Mouse (Mus musculus): ENCODE results near the gene Dnah17. TPM values are rescaled to one million over a fixed set of nuclear protein-coding genes. Genes with fewer than 3 reads are reported as not detected.

Dnah17 gene
- total RNA-seq, 2 experiments from 2014 or later, result 0.12 TPM; not detected in 1

DNA sequence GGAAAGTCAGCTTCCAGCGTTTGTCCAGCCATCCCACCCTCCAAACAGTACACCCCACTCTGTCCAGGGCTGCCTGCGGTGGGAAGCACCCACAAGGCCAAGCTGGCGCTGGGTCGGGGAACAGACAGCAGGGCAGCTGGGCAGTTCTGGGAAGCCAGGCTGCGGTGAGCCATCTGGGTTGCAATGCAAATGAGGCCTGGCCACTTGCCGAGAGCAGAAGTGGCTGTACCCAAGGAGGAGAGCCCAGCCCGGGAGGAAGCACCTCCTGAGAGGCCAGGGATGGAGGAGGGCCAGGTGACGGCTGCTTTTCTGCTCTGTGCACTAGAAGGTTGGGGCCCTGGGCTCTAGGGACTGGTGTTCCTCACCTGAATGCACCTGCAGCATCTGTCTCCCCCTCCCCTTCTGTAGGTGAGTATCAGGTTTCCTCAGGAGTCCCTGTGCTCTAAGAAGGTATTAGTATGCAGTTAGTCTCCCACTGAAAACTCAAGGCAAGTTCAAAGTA, 154.3 kb downstream of the Dnah17 start:
- ATAC-seq (replicated peaks; ENCODE audit: poor library complexity), result peak; percentile 58

DNA sequence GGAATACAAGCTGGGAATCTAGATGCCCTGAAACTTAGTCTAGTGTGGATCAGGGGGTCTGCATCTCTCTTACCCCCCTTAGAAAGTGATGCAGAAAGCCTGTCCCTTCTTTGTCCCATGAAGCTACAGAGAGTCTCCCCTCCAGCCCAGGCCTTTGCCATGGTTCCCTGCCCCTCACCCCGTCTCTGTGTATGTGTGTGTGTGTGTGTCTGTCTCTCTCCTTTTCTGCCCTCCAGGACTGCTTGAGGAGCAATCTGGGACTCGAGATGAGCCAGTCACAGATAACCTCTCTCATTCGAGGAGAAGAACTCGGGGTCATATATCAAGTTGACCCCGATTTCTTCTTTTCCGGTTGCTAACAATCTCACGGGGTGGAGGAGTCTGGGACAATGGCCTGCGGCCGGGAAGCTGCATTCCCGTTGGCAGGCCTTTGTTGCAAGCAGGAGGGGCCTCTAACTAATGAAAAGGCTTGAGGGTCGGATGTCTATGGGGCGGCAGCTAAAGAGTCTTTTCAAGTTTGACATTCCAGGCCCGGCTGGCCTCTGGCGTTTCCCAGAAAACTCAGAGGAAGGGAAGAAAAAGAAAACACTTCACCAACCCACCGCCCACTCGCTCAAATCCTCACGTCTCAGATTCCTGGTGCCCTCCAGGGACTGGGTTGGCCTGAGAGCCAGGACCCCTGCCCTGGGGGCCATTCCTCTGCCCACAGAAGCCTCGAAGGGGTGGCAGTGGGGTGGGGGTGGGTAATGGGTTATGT, 155.0 kb downstream of the Dnah17 start:
- no peak for ATAC-seq (replicated peaks; ENCODE audit: poor library complexity)

DNA sequence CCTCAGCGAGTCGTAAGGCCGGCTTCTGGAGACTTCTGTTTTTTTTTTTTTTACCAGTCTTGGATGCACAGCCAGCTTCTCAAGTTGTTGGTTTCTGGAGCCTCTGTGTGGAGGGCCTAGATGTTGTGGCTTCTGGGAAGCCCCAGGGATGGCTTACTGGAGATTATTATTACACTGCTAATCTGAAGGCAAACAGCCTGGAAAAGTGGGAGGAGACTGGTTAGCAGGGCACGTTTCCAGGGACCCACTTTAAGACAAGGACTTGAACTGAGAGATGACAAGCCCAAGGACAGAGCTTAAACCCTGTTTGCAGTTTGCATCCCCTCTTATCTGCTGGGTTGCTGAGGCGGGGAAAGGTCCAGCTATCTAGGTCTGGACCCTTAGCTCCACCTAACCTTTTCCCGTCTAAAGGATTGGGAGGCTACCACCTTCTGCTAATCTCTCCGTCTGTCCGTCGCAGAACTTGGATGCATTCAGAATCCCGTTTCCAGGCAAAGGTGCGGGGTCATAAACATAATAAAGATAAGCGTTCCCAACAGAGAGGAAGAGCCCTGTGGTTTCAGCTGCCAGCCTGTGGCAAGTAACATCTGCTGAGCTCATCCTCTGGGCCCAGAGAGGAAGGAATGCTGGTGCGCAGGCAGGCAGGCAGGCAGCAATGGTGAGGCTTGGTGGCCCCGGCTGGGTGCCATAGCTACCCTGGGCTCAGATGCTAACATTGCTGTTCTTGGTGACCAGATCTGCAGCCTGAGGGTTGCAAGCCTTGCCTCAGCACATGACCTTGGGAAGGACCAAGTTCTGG, 155.9 kb downstream of the Dnah17 start:
- ATAC-seq (replicated peaks; ENCODE audit: poor library complexity), result peak; percentile 54

DNA sequence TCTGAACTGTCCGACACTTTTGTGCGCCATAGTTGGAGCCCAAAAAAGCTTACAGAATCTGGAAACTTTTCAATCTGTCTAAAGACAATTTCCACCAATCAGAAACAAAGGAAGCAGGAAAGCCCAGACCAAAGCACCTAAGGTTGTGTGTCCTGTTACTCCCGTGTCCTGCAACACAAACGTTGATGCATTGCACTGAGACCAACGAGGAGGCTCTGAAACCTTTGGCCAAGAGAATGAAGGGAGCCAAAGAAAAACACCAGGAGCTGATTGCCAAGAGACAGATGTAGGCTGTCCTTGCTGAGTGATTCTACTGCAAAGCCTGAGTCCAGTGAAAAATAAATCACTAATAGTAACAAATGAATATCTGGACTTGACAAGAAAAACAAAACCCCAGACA, 156.9 kb downstream of the Dnah17 start:
- ATAC-seq (replicated peaks; ENCODE audit: poor library complexity), result no peak

DNA sequence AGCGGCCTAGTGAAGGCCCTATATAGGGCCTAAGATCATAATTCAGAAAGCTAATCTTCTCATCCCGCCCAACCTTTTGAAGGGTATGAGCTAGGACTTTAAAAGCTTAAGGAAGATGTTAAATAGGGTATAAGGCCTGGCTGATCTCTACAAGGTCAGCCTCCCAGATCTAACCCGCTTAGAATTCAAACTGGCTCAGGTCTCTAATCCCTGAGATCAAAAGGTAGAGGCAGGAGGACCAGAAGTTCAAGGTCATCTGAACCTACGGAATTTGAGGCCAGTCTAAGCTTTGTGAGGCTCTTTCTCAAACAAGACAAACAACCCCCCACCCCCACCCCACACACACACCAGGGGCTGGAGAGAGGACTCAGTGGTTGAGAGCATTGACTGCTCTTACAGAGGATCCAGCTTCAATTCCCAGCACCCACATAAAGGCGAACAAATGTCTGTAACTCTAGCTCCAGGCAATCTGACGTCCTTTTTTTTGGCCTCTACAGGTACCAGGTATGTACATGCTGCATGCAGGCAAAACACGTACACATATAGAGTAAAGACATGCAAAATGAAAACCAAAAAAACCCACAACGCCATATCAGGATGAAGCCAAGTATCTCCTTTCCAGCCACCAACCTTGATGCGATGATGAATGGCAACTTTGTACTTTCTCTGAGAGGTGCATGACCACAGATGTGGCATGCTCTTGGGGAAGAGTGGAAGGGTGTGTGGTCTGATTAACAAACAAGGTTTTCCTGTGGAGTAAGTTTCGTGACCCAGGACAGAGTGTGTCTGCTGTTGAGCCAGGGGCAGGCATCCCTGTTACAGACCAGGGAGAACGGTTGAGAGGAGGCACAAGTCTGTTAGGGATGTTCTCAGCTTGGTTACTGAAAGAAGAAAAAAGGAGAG, 157.5 kb downstream of the Dnah17 start:
- no peak for ATAC-seq (replicated peaks; ENCODE audit: poor library complexity)

Other genes starting within 250 kb of the Dnah17 start
- gene Socs3, start 160.6 kb downstream of the Dnah17 start, total RNA-seq (2015), result 0.76 and 0.96 TPM in 2 replicates
- 0.79 and 1.1 TPM in 2 replicates for gene Socs3, start 160.6 kb downstream of the Dnah17 start, total RNA-seq (2017)
- 13.0 and 14.7 TPM in 2 replicates for gene Pgs1, start 144.3 kb downstream of the Dnah17 start, total RNA-seq (2015)
- 15.6 and 18.7 TPM in 2 replicates for gene Pgs1, start 144.3 kb downstream of the Dnah17 start, total RNA-seq (2017)
- 12.3 and 15.1 TPM in 2 replicates for gene Cyth1, start 118.0 kb upstream of the Dnah17 start, total RNA-seq (2015)
- 45.5 and 56.3 TPM in 2 replicates for gene Cyth1, start 118.0 kb upstream of the Dnah17 start, total RNA-seq (2017)
- 19.1 and 23.7 TPM in 2 replicates for gene Usp36, start 159.6 kb upstream of the Dnah17 start, total RNA-seq (2015)
- gene Usp36, start 159.6 kb upstream of the Dnah17 start, total RNA-seq (2017), result 11.7 and 14.1 TPM in 2 replicates
- gene Cep295nl, start 211.9 kb upstream of the Dnah17 start, total RNA-seq (2015), result 0.22 TPM in 1 of 2 replicates, not detected in the other
- gene Cep295nl, start 211.9 kb upstream of the Dnah17 start, total RNA-seq (2017), result 0.54 TPM in 1 of 2 replicates, not detected in the other
- gene Timp2, start 225.1 kb upstream of the Dnah17 start, total RNA-seq (2015), result 7.4 and 9.5 TPM in 2 replicates
- 9.7 and 10.1 TPM in 2 replicates for gene Timp2, start 225.1 kb upstream of the Dnah17 start, total RNA-seq (2017)

Data from megakaryocyte progenitor cell, adult 5-6 weeks (primary cell).